Mouse (Mus musculus) gastrocnemius, adult 2 months (tissue): ENCODE measurements around the gene Thsd4. TPM values are rescaled to one million over a fixed set of nuclear protein-coding genes. Genes with fewer than 3 reads are reported as not detected.

Experiments
- DNase-seq: peaks from one replicate; pipeline ENCODE4 v3.0.0; 2022
- H3K27ac ChIP-seq: fragments of 200-600 bp; 2 replicates; pipeline ENCODE4 v1.8.1; 2022; ENCODE audit warnings: mild to moderate bottlenecking
- H3K4me3 ChIP-seq: fragments of 200-600 bp; 2 replicates; pipeline ENCODE4 v1.8.1; 2022; ENCODE audit warnings: mild to moderate bottlenecking, moderate library complexity
- CTCF ChIP-seq: fragments of 200-600 bp; IDR thresholded peaks from 2 replicates; pipeline ENCODE4 v1.8.1; 2022; ENCODE audit warnings: antibody characterized with exemption, mild to moderate bottlenecking, moderate library complexity
- intact Hi-C: fragments of 180-260 bp; cut with DNase I; formaldehyde crosslinking; loops from one replicate; pipeline ENCODE4 v1.15.1; 2025
- total RNA-seq, 2 experiments: library from RNA; stranded (reverse); gene quantifications; 2 replicates each; pipeline ENCODE4 v1.2.3; 2021

Gene Thsd4
- total RNA-seq, 2 experiments from 2014 or later, result 0.48 to 1.2 TPM

DNA sequence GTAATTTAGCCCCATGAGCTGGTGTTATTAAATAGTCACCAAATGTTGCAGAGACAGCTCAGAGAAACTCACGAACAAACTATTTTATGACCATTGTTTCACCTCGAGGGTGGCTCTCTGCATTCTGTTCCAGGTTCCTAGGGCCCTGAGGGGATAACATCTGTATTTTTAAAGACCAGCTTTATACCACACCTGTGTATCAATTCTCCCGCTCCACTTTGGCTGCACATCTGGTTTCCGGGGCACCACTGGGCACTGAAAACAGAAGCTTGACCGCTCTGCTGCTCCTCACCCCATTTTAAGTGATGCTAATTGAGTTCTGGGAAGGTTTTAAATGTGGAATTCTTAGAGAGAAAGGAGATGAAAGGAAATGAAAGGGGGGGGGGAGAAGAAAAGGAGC lies 429.4 kb downstream of the Thsd4 start:
- intact Hi-C loops, result no loop called here

DNA sequence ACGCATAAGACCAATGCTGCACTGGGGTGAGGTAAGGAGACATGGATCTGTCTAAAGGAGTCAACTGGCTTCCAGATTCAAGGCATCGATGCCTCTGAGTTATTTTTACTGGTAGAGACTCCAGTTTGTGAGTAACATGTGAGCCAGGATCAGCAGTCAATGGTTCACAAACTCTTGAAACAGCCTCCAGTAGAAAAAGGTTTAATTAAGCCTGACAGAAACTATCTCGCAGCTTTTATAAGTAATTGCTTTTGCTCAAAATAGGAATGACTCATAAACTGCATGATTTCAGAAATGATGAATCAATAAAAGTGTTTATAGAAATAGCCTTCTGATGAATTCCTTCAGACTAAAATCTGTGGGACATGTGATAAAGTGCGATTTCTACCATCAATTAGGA lies 432.4 kb downstream of the Thsd4 start:
- Histone ChIP-seq H3K27ac (no peak overlapping the region), H3K4me3 (no peak overlapping the region)
- intact Hi-C loops, result no loop called here
- DNase-seq, result no peak
- no peak for TF ChIP-seq CTCF

More for the DNA sequence above, 429.4 kb downstream of the Thsd4 start:
- no peak for DNase-seq
- TF ChIP-seq CTCF, result no peak
- Histone ChIP-seq H3K4me3 (no peak overlapping the region), H3K27ac (no peak overlapping the region)

DNA sequence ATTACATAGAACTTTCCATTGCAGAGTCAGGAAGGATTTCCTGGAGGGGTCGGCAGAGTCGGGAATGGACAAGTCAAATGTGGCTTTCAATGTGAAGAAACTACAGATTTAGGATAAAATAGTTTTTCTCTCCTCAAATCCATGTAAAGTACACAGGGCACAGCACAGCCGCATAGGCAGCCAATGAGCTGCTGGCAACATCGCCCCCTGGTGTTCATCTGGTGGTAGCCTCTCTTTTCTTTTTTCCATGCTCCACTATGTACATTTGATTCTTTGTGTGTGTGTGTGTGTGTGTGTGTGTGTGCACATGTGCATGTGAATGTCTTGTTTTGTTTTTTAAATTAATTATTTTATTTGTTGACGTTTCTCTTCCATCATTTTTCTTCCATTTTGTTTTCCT lies 433.7 kb downstream of the Thsd4 start:
- DNase-seq, result peak; percentile 35
- no peak overlapping the region for H3K27ac ChIP-seq
- no peak overlapping the region for H3K4me3 ChIP-seq
- intact Hi-C loops, result no loop called here
- peak; percentile 68 for TF ChIP-seq CTCF

DNA sequence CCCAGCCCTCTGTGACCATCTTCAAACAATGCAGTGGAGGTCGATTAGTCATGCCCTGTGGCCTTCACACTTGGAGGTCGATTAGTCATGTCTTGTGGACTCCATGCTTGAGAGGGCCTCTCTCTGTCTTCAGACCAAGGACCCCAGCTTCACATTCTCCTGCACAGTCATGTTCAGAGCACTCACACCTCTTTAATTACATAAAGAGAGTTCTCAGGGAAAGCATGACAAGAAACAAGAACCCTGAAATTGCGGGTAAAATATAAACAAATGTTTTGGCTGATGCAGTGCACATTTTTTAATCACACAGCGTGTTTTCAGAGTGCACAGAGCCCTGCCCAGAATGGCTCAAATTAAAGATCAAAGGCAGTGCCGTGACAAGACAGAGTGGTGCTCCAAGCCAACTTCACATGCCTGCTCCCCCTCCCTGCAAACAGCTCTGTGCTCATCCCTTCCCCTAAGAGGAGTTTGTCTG lies 439.7 kb downstream of the Thsd4 start:
- TF ChIP-seq CTCF, result no peak
- H3K27ac ChIP-seq, result no peak overlapping the region
- no peak overlapping the region for H3K4me3 ChIP-seq
- DNase-seq, result no peak
- intact Hi-C loops, result no loop called here

DNA sequence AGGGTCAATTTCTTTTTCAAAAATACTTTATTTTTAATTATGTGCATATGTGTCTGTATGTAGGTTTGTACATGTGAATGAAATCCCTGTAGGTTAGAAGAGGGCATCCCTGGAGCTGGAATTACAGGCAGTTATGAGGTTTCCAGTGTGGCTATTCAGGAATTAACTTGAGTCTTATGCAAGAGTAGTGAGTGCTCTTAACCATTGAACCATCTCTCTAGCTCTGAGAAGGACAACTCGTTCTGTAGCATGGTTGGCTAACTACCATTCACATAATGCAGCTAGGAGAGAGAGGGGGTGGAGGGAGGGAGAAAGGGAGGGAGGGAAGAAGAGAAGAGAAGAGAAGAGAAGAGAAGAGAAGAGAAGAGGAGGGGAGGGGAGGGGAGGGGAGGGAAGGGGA lies 444.1 kb downstream of the Thsd4 start:
- no peak overlapping the region for H3K27ac ChIP-seq
- no peak for TF ChIP-seq CTCF
- intact Hi-C loops, result no loop called here
- H3K4me3 ChIP-seq, result no peak overlapping the region
- no peak for DNase-seq

DNA sequence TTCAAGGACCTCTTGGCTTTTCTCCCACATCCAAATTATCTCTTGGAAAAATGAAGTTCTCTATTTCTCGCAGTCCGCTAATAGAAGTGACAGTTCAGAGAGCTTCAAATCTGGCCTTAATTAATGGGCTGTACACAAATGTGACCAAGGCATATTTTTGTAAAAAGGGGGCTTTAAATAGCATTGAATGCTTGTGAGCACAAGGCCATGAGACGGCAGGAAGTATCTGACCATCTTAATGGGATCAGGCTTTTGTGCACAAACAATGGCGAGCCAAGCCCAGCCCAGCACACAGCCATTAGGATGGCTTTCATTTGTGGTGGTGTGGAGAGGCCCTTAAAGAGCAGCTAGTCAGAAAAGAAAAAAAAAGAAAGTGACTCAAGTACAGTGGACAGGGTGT lies 445.4 kb downstream of the Thsd4 start:
- no peak for TF ChIP-seq CTCF
- Histone ChIP-seq H3K27ac (no peak overlapping the region), H3K4me3 (no peak overlapping the region)
- intact Hi-C loops, result no loop called here
- DNase-seq, result no peak

DNA sequence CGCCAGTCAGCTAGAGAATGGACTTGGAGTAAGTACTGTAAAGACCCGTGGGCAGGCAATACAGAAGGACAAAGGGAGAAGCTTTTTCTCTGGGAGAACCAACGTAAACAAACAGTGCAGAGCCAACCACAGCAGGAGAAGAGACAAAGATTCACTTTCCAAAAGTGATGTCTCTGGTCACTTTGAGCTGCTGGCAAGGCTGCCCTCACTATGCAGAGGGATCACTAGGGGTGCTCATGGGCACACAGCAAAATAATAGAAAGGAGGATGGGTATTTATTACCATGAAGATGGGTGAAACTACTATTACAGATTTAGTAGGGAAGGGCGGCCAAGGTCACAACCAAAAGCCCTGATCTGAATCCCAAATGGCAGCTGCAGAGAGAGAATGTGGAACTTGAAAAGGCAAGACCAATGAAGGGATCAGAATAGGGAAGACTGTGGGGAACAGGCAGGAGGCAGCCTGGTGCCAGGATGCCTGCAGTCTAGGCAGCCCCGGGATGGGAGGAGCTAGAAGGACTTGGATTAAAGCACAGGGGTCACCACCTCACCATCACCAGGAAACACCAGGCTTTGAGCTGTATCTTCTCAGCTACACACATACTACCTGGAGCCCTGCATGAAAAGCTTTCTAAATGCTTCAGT lies 450.1 kb downstream of the Thsd4 start:
- no peak overlapping the region for H3K4me3 ChIP-seq
- no peak for TF ChIP-seq CTCF
- intact Hi-C loops, result no loop called here
- no peak for DNase-seq
- no peak overlapping the region for H3K27ac ChIP-seq

DNA sequence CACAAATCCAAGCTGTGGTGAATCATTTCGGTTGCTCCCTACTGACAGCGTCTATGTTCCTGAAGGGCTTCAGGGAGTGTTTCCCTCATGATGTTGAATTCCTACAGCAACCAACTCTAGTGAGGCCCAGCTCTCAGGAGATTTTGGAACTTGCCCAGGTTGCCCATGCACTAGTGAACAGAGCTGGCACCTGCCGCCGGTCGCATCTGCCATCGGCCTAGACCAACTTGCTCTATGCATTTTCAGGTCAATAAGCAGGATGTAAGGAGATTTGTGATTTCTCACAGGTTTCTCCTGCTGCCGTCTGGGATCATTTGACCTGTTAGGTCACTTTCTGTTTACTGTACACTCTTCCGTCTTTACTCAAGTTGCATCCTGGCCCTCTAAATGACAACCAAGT lies 454.6 kb downstream of the Thsd4 start:
- no peak for DNase-seq
- no peak overlapping the region for H3K27ac ChIP-seq
- intact Hi-C loops, result no loop called here
- no peak overlapping the region for H3K4me3 ChIP-seq
- no peak for TF ChIP-seq CTCF

DNA sequence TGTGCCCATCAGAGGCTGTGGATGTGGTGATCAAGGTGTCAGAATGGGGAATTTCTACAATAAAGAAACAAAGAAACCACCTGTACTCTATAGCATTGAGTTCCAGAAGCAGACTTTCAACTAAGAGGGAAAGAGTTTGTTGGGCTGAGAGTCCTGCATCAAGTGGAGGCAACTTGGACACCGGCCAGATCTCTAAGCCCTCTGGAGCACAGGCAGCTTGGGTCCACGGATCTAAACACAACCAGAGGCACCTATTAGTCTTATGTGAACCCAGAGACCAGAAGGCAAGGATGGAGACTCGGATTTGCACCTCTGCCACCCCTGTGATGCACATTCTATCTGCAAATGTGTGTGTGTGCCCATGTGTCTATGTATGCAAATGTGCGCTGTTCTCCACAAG lies 456.7 kb downstream of the Thsd4 start:
- no peak for DNase-seq

DNA sequence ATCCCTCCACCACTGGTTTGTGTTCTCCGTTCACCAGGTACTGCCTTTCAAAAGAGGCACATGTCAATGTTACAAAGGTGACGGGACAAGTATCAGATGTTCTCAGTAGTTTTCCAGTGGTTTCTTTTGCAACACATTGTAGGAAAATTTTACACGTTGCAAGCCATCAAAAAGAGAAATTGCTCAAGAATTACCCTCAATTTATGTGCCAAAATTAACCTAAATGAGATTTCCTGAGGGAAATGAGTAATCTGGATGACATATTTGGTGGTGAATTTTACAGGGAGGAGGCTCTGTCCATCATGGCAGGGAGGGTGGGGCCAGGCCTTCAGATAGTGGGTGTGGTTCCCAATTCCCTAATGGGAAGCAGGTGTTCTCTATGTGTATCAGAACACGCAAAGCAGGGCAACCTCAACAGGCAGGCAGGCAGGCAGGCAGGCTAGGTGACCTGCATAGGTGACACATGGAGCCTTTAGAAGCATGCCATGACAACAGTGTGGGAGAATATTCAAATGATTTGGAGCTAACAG lies 458.6 kb downstream of the Thsd4 start:
- intact Hi-C loops, result no loop called here
- no peak overlapping the region for H3K4me3 ChIP-seq
- no peak for TF ChIP-seq CTCF
- DNase-seq, result no peak
- no peak overlapping the region for H3K27ac ChIP-seq

More for the DNA sequence above, 456.7 kb downstream of the Thsd4 start:
- no peak overlapping the region for H3K27ac ChIP-seq
- TF ChIP-seq CTCF, result no peak
- no peak overlapping the region for H3K4me3 ChIP-seq
- intact Hi-C loops, result no loop called here

DNA sequence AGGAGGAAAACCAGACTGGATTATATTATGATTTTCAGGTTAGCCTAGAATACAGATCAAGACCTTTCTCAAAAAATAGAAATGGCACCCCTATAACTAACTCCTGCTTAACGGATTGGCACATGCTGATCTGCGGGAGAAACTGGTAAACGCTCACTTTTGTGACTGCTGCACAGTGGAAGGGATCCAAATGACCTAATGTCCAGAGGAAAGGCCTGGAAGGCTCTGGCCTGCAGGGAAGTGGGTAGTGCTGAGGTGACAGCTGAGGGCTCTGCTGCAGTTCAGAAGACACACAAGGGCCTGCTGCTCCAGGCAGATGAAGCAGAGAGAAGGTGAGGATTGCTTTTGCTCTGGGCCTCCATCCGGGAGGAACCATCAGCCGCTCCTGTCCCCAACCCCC lies 465.7 kb downstream of the Thsd4 start:
- intact Hi-C loops, result no loop called here
- Histone ChIP-seq H3K4me3 (no peak overlapping the region), H3K27ac (no peak overlapping the region)
- no peak for DNase-seq
- TF ChIP-seq CTCF, result no peak

DNA sequence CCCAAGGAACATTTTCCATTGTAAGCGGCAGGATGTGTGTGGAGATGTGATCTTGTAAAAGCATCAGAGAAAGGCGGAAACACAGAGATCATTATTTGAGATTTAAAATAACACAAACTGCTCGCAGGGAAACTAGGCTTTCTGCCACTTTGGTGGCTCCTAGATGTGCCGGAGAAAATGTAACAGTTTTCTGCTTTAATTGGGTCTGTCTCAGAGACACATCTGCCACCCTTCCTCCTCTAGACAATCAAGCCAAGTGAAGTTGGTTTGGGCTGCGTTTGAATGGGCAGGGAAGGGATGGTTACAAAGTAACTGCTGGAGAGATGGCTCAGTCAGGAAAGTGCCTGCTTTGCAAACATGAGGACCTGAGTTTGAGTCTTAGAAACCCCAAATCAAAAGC lies 466.9 kb downstream of the Thsd4 start:
- H3K27ac ChIP-seq, result no peak overlapping the region
- TF ChIP-seq CTCF, result no peak
- intact Hi-C loops, result no loop called here
- no peak overlapping the region for H3K4me3 ChIP-seq
- no peak for DNase-seq

DNA sequence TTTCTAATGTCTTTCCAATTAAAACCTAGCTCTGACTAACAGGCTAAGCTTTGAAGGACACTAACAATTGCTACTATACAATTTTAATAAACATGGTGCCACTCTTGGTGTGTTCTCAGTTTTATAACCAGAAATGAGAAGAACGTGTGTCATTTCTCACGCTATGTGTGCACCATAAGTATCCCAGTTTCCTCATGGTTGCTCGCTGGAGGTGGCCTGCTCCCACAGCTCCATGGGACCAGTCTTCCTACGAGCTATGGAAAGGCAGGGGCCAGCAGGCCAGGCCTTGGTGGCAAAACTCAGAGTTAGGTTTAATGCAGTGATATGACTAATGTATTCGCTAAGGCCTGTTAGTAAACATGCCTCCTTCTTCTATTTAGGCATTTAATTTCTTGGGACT lies 468.7 kb downstream of the Thsd4 start:
- DNase-seq, result no peak
- Histone ChIP-seq H3K27ac (no peak overlapping the region), H3K4me3 (no peak overlapping the region)
- no peak for TF ChIP-seq CTCF
- intact Hi-C loops, result no loop called here

DNA sequence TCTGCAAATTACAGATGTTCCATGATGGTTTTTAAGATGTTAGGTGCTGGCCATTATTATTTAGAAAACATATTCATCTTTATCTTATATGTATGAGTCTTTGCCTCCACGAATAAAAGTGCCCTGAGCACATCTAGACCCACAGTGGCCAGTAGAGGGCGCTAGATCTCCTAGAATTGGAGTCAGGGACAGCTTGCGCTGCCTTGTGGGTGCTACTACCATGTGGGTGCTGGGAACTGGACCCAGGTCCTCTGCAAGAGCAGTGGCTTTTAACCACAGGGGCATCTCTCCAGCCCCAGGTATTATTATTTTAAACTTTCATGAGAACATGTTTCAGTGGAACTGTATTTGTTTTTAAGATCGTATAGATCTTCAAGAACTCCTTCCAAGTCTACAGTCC lies 469.4 kb downstream of the Thsd4 start:
- no peak overlapping the region for H3K4me3 ChIP-seq
- peak; percentile 38; the same call in 1 of the 2 replicates for TF ChIP-seq CTCF
- no peak for DNase-seq
- intact Hi-C loops, result no loop called here
- H3K27ac ChIP-seq, result no peak overlapping the region
